Mouse (Mus musculus): ENCODE results near the gene Rbm20. TPM values are rescaled to one million over a fixed set of nuclear protein-coding genes. Genes with fewer than 3 reads are reported as not detected.

Rbm20 gene
- polyA plus RNA-seq, 1 experiment = not detected

- no peak overlapping the region for H3K4me3 ChIP-seq (ENCODE audit: insufficient read depth, low read depth, low read length)
- H3K27ac ChIP-seq (ENCODE audit: insufficient read depth, low read depth, low read length) = no peak overlapping the region
- peaks cover 5% of the 10 kb centered on the region for H3K4me1 ChIP-seq (ENCODE audit: control insufficient read depth, insufficient read depth, low read length)
- TF ChIP-seq CTCF (IDR thresholded peaks at IDR 0.05; ENCODE audit: insufficient read depth, low read depth, low read length) (no peak), POLR2A (IDR thresholded peaks at IDR 0.05; ENCODE audit: insufficient read depth, low read depth, low read length) (no peak)
- WGBS = 30% methylated on average over 3 of the region's 3 CpGs
Measured at GRCm38 (mm10) chr19:53768478-53768877, 91.4 kb downstream of the Rbm20 start.

GRCm38 (mm10) chr19:53773937-53774640 lies 97.0 kb downstream of the Rbm20 start:
- no peak overlapping the region for H3K4me3 ChIP-seq (ENCODE audit: insufficient read depth, low read depth, low read length)
- no peaks in the 10 kb centered on the region for H3K4me1 ChIP-seq (ENCODE audit: control insufficient read depth, insufficient read depth, low read length)
- TF ChIP-seq POLR2A (IDR thresholded peaks at IDR 0.05; ENCODE audit: insufficient read depth, low read depth, low read length) (no peak), CTCF (IDR thresholded peaks at IDR 0.05; ENCODE audit: insufficient read depth, low read depth, low read length) (no peak)
- H3K27ac ChIP-seq (ENCODE audit: insufficient read depth, low read depth, low read length) = no peak overlapping the region
- 66% methylated on average over 11 of the region's 11 CpGs for WGBS

GRCm38 (mm10) chr19:53774641-53775350 lies 97.7 kb downstream of the Rbm20 start:
- Histone ChIP-seq H3K4me1 (ENCODE audit: control insufficient read depth, insufficient read depth, low read length) (no peaks in the 10 kb centered on the region), H3K27ac (ENCODE audit: insufficient read depth, low read depth, low read length) (no peak overlapping the region), H3K4me3 (ENCODE audit: insufficient read depth, low read depth, low read length) (no peak overlapping the region)
- 57% methylated on average over 7 of the region's 7 CpGs for WGBS
- TF ChIP-seq POLR2A (IDR thresholded peaks at IDR 0.05; ENCODE audit: insufficient read depth, low read depth, low read length) (no peak), CTCF (IDR thresholded peaks at IDR 0.05; ENCODE audit: insufficient read depth, low read depth, low read length) (no peak)

- WGBS = 92% methylated on average over 9 of the region's 9 CpGs
- no peak for TF ChIP-seq POLR2A (IDR thresholded peaks at IDR 0.05; ENCODE audit: insufficient read depth, low read depth, low read length)
- TF ChIP-seq CTCF (IDR thresholded peaks at IDR 0.05; ENCODE audit: insufficient read depth, low read depth, low read length) = no peak
- Histone ChIP-seq H3K27ac (ENCODE audit: insufficient read depth, low read depth, low read length) (no peak overlapping the region), H3K4me1 (ENCODE audit: control insufficient read depth, insufficient read depth, low read length) (no peaks in the 10 kb centered on the region), H3K4me3 (ENCODE audit: insufficient read depth, low read depth, low read length) (no peak overlapping the region)
Measured at GRCm38 (mm10) chr19:53779402-53779801, 102.3 kb downstream of the Rbm20 start.

GRCm38 (mm10) chr19:53779818-53780217 lies 102.7 kb downstream of the Rbm20 start:
- WGBS = 93% methylated on average over 4 of the region's 4 CpGs
- TF ChIP-seq CTCF (IDR thresholded peaks at IDR 0.05; ENCODE audit: insufficient read depth, low read depth, low read length) = no peak
- no peak for TF ChIP-seq POLR2A (IDR thresholded peaks at IDR 0.05; ENCODE audit: insufficient read depth, low read depth, low read length)
- Histone ChIP-seq H3K27ac (ENCODE audit: insufficient read depth, low read depth, low read length) (no peak overlapping the region), H3K4me3 (ENCODE audit: insufficient read depth, low read depth, low read length) (no peak overlapping the region), H3K4me1 (ENCODE audit: control insufficient read depth, insufficient read depth, low read length) (no peaks in the 10 kb centered on the region)

- H3K27ac ChIP-seq (ENCODE audit: insufficient read depth, low read depth, low read length) = no peak overlapping the region
- H3K4me3 ChIP-seq (ENCODE audit: insufficient read depth, low read depth, low read length) = no peak overlapping the region
- TF ChIP-seq POLR2A (IDR thresholded peaks at IDR 0.05; ENCODE audit: insufficient read depth, low read depth, low read length) (no peak), CTCF (IDR thresholded peaks at IDR 0.05; ENCODE audit: insufficient read depth, low read depth, low read length) (no peak)
- WGBS = 81% methylated on average over 9 of the region's 9 CpGs
- H3K4me1 ChIP-seq (ENCODE audit: control insufficient read depth, insufficient read depth, low read length) = no peaks in the 10 kb centered on the region
Measured at GRCm38 (mm10) chr19:53780752-53781602, 103.9 kb downstream of the Rbm20 start.

- H3K4me3 ChIP-seq (ENCODE audit: insufficient read depth, low read depth, low read length) = no peak overlapping the region
- H3K27ac ChIP-seq (ENCODE audit: insufficient read depth, low read depth, low read length) = no peak overlapping the region
- TF ChIP-seq CTCF (IDR thresholded peaks at IDR 0.05; ENCODE audit: insufficient read depth, low read depth, low read length) (no peak), POLR2A (IDR thresholded peaks at IDR 0.05; ENCODE audit: insufficient read depth, low read depth, low read length) (no peak)
- 87% methylated on average over 7 of the region's 7 CpGs for WGBS
- H3K4me1 ChIP-seq (ENCODE audit: control insufficient read depth, insufficient read depth, low read length) = no peaks in the 10 kb centered on the region
Measured at GRCm38 (mm10) chr19:53781826-53782225, 104.7 kb downstream of the Rbm20 start.

- Histone ChIP-seq H3K27ac (ENCODE audit: insufficient read depth, low read depth, low read length) (no peak overlapping the region), H3K4me1 (ENCODE audit: control insufficient read depth, insufficient read depth, low read length) (no peaks in the 10 kb centered on the region), H3K4me3 (ENCODE audit: insufficient read depth, low read depth, low read length) (no peak overlapping the region)
- TF ChIP-seq POLR2A (IDR thresholded peaks at IDR 0.05; ENCODE audit: insufficient read depth, low read depth, low read length) = no peak
- no peak for TF ChIP-seq CTCF (IDR thresholded peaks at IDR 0.05; ENCODE audit: insufficient read depth, low read depth, low read length)
- 95% methylated on average over 3 of the region's 3 CpGs for WGBS
Measured at GRCm38 (mm10) chr19:53785352-53785751, 108.2 kb downstream of the Rbm20 start.
